Mouse (Mus musculus) brown adipose tissue, adult 24 weeks (tissue): ENCODE data around the gene Med31. TPM values are rescaled to one million over a fixed set of nuclear protein-coding genes. Genes with fewer than 3 reads are reported as not detected.

Experiments used
- H3K27ac ChIP-seq: fragments of 200-500 bp; replicated peaks from 2 replicates; pipeline ENCODE4 v1.5.1; 2012; ENCODE audit warnings: low read depth, mild to moderate bottlenecking, low read length
- H3K4me1 ChIP-seq: fragments of 200-500 bp; 2 replicates; pipeline ENCODE4 v1.6.1; 2012; ENCODE audit warnings: low read length, mixed read lengths; ENCODE audit not compliant: control insufficient read depth, insufficient read depth, insufficient read length
- H3K4me3 ChIP-seq: fragments of 200-500 bp; 2 replicates; pipeline ENCODE4 v1.5.1; 2012; ENCODE audit warnings: low read depth, mild to moderate bottlenecking, low read length, moderate library complexity; ENCODE audit not compliant: insufficient read depth
- polyA plus RNA-seq: library from polyadenylated mRNA; stranded (reverse); fragments of >200 nt; gene quantifications from 2 replicates; pipeline ENCODE4 v1.2.4, GENCODE M21; 2012; ENCODE audit not compliant: missing spikeins, insufficient read depth, insufficient read length

Gene Med31
- polyA plus RNA-seq, 1 experiment: 16.1 TPM

- no peaks in the 10 kb centered on the region; the same call in 1 of the 2 replicates for H3K4me1 ChIP-seq
- peak overlapping the region; percentile 86 for H3K4me3 ChIP-seq
- H3K27ac ChIP-seq: peak overlapping the region; percentile 77
These were observed 592 bp downstream of the Med31 start for GRCm38 (mm10) chr11:72214591-72215409.

- H3K4me3 ChIP-seq: peak overlapping the region; percentile 99
- peak overlapping the region; percentile 80 for H3K27ac ChIP-seq
These were observed 7.5 kb downstream of the Med31 start for GRCm38 (mm10) chr11:72207834-72208377.

DNA sequence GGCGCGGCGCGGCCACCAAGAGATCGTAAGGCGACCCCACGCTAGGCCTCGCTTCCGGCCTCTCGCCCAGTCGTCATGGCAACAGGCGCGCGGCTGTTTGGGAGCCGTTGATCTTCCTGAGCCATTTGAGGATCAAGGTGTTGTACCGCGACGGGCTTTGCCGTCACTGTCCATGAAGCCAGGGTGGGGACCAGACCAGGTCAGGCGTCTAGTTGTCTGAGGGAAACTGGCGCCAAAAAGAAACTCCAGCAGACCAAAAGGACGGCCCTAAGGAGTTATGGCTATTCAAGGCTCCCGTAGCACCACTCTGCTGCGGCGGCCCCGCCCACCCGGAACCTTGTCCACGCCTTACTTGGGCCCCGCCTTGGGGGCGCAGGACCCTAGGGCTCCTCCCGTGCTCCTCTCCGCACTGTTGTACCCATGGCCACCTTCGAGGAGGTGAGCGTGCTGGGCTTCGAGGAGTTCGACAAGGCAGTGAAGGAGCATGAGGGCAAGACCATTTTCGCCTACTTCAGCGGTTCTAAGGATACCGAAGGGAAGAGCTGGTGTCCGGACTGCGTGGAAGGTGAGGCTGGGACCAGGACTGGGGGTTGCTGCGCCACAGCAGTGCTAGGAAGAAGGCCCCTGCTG, 8.1 kb downstream of the Med31 start, which contains the start of the genes 4933427D14Rik and Txndc17:
TSS of gene 4933427D14Rik (minus strand) at position 256 of the 630 bp plus-strand sequence.
TSS of gene Txndc17 (plus strand) at position 344 of the 630 bp plus-strand sequence.
- Histone ChIP-seq H3K4me1 (peaks cover 12% of the 10 kb centered on the region), H3K4me3 (peak within 1 kb of the TSS; percentile 99), H3K27ac (peak within 1 kb of the TSS; percentile 80)

More at GRCm38 (mm10) chr11:72207834-72208377, 7.5 kb downstream of the Med31 start:
- peaks cover 12% of the 10 kb centered on the region for H3K4me1 ChIP-seq

GRCm38 (mm10) chr11:72206341-72207203, 8.8 kb downstream of the Med31 start, which contains the start of gene Gm43951:
TSS of gene Gm43951 (minus strand) at chr11:72206840.
- H3K4me1 ChIP-seq: peaks cover 12% of the 10 kb centered on the region
- peak within 1 kb of the TSS; percentile 99 for H3K4me3 ChIP-seq
- H3K27ac ChIP-seq: peak within 1 kb of the TSS; percentile 80

GRCm38 (mm10) chr11:72205256-72205655, 10.1 kb downstream of the Med31 start:
- Histone ChIP-seq H3K4me3 (no peak overlapping the region), H3K27ac (no peak overlapping the region), H3K4me1 (peaks cover 12% of the 10 kb centered on the region)

DNA sequence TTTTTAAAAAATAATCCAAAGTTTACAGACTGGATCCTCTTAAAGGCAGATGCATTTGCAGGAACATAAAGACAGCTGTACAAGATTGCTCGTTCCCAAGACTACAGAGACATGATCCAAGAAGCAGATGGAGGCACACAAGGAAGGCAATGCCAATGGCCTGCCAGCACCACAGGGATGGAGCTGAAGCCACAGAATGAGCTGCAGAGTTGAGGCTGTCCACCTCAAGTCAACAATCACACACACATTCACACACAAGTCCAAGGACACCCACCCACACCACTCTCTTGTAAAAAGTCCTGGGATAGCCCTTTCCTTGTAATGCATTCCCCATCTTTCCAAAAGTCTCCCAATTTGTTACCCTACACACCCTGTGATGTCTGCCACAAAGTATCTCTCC, 12.0 kb downstream of the Med31 start:
- Histone ChIP-seq H3K4me1 (peaks cover 12% of the 10 kb centered on the region), H3K4me3 (no peak overlapping the region), H3K27ac (no peak overlapping the region)

DNA sequence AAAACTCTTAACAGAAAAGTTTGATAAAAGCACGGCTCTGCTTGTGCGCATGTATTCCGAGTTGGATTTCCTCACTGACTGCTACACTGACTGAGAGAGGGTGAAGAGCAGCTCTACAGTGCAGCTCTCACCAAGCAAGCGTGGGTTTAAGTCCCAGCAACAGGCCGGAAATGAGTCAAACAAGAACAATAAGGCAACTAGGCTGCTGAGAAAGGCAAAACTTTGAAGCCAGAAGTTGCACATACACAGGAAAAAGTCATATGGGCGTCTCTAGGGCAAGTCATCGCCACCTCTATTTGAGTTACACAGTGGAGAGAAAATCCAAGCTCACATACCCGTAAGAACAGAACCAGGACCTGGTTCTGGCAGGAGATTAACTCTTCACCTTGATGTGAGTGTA, 18.9 kb downstream of the Med31 start:
- peak overlapping the region; percentile 86 for H3K27ac ChIP-seq
- H3K4me3 ChIP-seq: no peak overlapping the region
- peaks cover 6% of the 10 kb centered on the region; the same call in 1 of the 2 replicates for H3K4me1 ChIP-seq

GRCm38 (mm10) chr11:72194259-72194658, 21.1 kb downstream of the Med31 start:
- Histone ChIP-seq H3K4me3 (no peak overlapping the region), H3K4me1 (peaks cover 6% of the 10 kb centered on the region; the same call in 1 of the 2 replicates), H3K27ac (no peak overlapping the region)

- H3K27ac ChIP-seq: no peak overlapping the region
These were observed 24.5 kb downstream of the Med31 start for GRCm38 (mm10) chr11:72190857-72191256.

GRCm38 (mm10) chr11:72184252-72184651, 31.1 kb downstream of the Med31 start:
- H3K27ac ChIP-seq: no peak overlapping the region

More at GRCm38 (mm10) chr11:72190857-72191256, 24.5 kb downstream of the Med31 start:
- Histone ChIP-seq H3K4me1 (no peaks in the 10 kb centered on the region), H3K4me3 (no peak overlapping the region)

GRCm38 (mm10) chr11:72181136-72181535, 34.3 kb downstream of the Med31 start:
- Histone ChIP-seq H3K4me3 (no peak overlapping the region), H3K27ac (no peak overlapping the region), H3K4me1 (no peaks in the 10 kb centered on the region)

More at GRCm38 (mm10) chr11:72184252-72184651, 31.1 kb downstream of the Med31 start:
- H3K4me3 ChIP-seq: no peak overlapping the region
- H3K4me1 ChIP-seq: no peaks in the 10 kb centered on the region

- no peak overlapping the region for H3K4me3 ChIP-seq
- no peak overlapping the region for H3K27ac ChIP-seq
- H3K4me1 ChIP-seq: no peaks in the 10 kb centered on the region
These were observed 34.8 kb downstream of the Med31 start for GRCm38 (mm10) chr11:72180556-72180955.

DNA sequence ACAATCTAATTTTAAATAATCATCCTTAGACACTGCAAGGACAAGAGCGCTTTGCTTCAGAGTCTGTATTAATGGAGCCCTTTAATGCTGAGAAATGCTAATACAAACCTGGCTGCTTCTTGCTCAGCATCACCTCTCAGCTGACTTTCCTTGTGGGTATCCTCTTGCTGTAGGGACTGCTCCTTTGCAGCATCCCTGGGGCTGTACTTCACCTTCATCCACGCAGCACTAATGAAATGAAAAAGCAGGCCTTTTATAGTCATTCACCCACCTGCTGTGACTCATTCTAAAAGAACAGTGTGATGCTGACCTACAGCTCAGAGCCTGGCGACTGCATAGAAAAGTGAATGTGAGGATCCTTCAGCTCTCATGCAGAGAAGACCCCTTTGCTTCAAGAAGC, 38.8 kb downstream of the Med31 start:
- Histone ChIP-seq H3K27ac (no peak overlapping the region), H3K4me1 (no peaks in the 10 kb centered on the region), H3K4me3 (no peak overlapping the region)

DNA sequence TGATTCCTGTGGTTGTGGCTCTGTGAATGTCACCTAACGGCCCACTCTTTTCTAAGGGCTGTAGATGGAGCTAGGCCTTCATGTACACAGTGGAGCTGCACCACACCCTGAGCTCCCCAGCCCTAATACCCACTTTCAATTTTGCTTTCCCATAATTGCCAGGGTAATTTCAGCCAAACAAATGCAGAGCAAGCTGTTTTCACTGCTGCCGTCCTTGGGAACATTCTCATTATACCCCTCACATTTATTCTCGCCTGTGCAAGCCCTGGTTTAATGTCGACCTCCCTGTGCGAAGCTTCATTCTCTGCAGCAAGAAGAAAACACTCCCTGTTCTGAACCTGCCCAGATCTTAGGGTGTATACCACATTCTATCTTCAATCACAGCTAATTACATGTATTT, 39.4 kb downstream of the Med31 start:
- no peak overlapping the region for H3K4me3 ChIP-seq
- H3K27ac ChIP-seq: no peak overlapping the region
- no peaks in the 10 kb centered on the region for H3K4me1 ChIP-seq
